8 mouse cellular contexts compared by ENCODE assay signal in genomic region chr12:100198967-100199660, GRCm38 (mm10). TPM values are rescaled to one million over a fixed set of nuclear protein-coding genes. Genes with fewer than 3 reads are reported as not detected.
DNase-seq lines count a peak whose midpoint lies in the region; ATAC-seq and TF ChIP-seq lines count a peak whose summit lies in the region.

Gene Calm1, plus strand, starts transcription at chr12:100199435.

- no peaks in the 10 kb centered on the region for H3K27me3 ChIP-seq in cerebellum, adult 2 months (ENCODE audit: control insufficient read depth, insufficient read depth, low read length)
- no peaks in the 10 kb centered on the region for H3K27me3 ChIP-seq in forebrain, postnatal 0 days (ENCODE audit: insufficient read depth, low read length)
- no peaks in the 10 kb centered on the region for H3K27me3 ChIP-seq in lung, embryonic 15.5 days

- peaks cover 11% of the 10 kb centered on the region; the same call in 1 of the 2 replicates for H3K4me1 ChIP-seq in cerebellum, adult 2 months (ENCODE audit: control insufficient read depth, insufficient read depth, low read length)
- H3K4me1 ChIP-seq in forebrain, postnatal 0 days (ENCODE audit: insufficient read depth) = peaks cover 14% of the 10 kb centered on the region
- peaks cover 23% of the 10 kb centered on the region for H3K4me1 ChIP-seq in lung, embryonic 15.5 days
- peaks cover 11% of the 10 kb centered on the region for H3K4me1 ChIP-seq in olfactory bulb, adult 2 months (ENCODE audit: control insufficient read depth, insufficient read depth, low read length)

- WGBS in cerebellum, adult 2 months = under 1% methylated on average over 58 of the region's 58 CpGs
- 2% methylated on average over 58 of the region's 58 CpGs for WGBS in forebrain, postnatal 0 days
- WGBS in lung, embryonic 15.5 days = under 1% methylated on average over 58 of the region's 58 CpGs
- WGBS in olfactory bulb, adult 2 months = under 1% methylated on average over 58 of the region's 58 CpGs

- H3K9me3 ChIP-seq in forebrain, postnatal 0 days (ENCODE audit: low read length) = no peaks in the 10 kb centered on the region
- no peaks in the 10 kb centered on the region for H3K9me3 ChIP-seq in lung, embryonic 15.5 days

- peak within 1 kb of the TSS; percentile 94 for H3K4me2 ChIP-seq in forebrain, postnatal 0 days (ENCODE audit: low read depth)
- peak within 1 kb of the TSS; percentile 93 for H3K4me2 ChIP-seq in lung, embryonic 15.5 days

- DNase-seq in MEL-GATA-1-ER (ENCODE audit: extremely low read depth, low read depth) = peak; percentile 79
- peak; percentile 96 to 97 for DNase-seq in cerebellum, adult 2 months
- peak; percentile 97 for DNase-seq in forebrain, postnatal 0 days
- peak; percentile 97 for DNase-seq in heart, postnatal 36 days
- peak; percentile 91 to 96 for DNase-seq in layer of hippocampus, adult 2 months (ENCODE audit: low spot score in 2 of 2)
- DNase-seq in thymus, adult 18-20 months = peak; percentile 85 to 87

- H3K36me3 ChIP-seq in forebrain, postnatal 0 days (ENCODE audit: insufficient read depth) = peaks cover 15% of the 10 kb centered on the region
- H3K36me3 ChIP-seq in lung, embryonic 15.5 days = peaks cover 18% of the 10 kb centered on the region

- peak within 1 kb of the TSS; percentile 72 for H3K4me3 ChIP-seq in cerebellum, adult 2 months (replicated peaks; ENCODE audit: insufficient read depth, low read depth, low read length)
- peak within 1 kb of the TSS; percentile 97 for H3K4me3 ChIP-seq in forebrain, postnatal 0 days (ENCODE audit: low read depth, low read length)
- peak within 1 kb of the TSS; percentile 79 for H3K4me3 ChIP-seq in layer of hippocampus, adult 2 months
- peak within 1 kb of the TSS; percentile 98 for H3K4me3 ChIP-seq in lung, embryonic 15.5 days
- H3K4me3 ChIP-seq in olfactory bulb, adult 2 months (ENCODE audit: insufficient read depth, low read depth, low read length) = peak within 1 kb of the TSS; percentile 94

- H3K27ac ChIP-seq in cerebellum, adult 2 months (ENCODE audit: insufficient read depth, low read length) = peak within 1 kb of the TSS; percentile 88
- H3K27ac ChIP-seq in forebrain, postnatal 0 days (ENCODE audit: low read depth, low read length) = peak within 1 kb of the TSS; percentile 94
- H3K27ac ChIP-seq in layer of hippocampus, adult 2 months = peak within 1 kb of the TSS; percentile 100
- peak within 1 kb of the TSS; percentile 87 for H3K27ac ChIP-seq in lung, embryonic 15.5 days
- peak within 1 kb of the TSS; percentile 95 for H3K27ac ChIP-seq in olfactory bulb, adult 2 months (ENCODE audit: insufficient read depth, low read depth, low read length)

- peak; percentile 83 for ATAC-seq in forebrain, postnatal 0 days
- ATAC-seq in lung, embryonic 15.5 days (ENCODE audit: borderline replicate concordance, extremely low read depth, low FRiP score, low TSS enrichment) = peak; percentile 87

- intact Hi-C loops in heart, postnatal 36 days (cut with DNase I) = loop anchor here (1.0 to 5.0 kb wide), 2 partner anchors 12 to 42 kb away; partner anchors contain the start of gene Nrde2

- TF ChIP-seq POLR2A in cerebellum, adult 2 months (IDR thresholded peaks at IDR 0.05; ENCODE audit: borderline replicate concordance, insufficient read depth, low read length) = peak; percentile 100
- TF ChIP-seq POLR2A in olfactory bulb, adult 2 months (IDR thresholded peaks at IDR 0.05; ENCODE audit: insufficient read depth, low read depth, low read length) = peak; percentile 100

- peak within 1 kb of the TSS; percentile 96 for H3K9ac ChIP-seq in forebrain, postnatal 0 days
- H3K9ac ChIP-seq in lung, embryonic 15.5 days = peak within 1 kb of the TSS; percentile 95

- no peak; the same call in 1 of the 2 replicates for TF ChIP-seq CTCF in cerebellum, adult 2 months (IDR thresholded peaks at IDR 0.05; ENCODE audit: borderline replicate concordance, insufficient read depth, low read depth, low read length)
- TF ChIP-seq CTCF in forebrain, postnatal 0 days (IDR thresholded peaks at IDR 0.05; ENCODE audit: low read depth) = peak; percentile 42
- peak; percentile 36; the same call in 1 of the 2 replicates for TF ChIP-seq CTCF in layer of hippocampus, adult 2 months (conservative IDR thresholded peaks at IDR 0.05)
- TF ChIP-seq CTCF in olfactory bulb, adult 2 months (IDR thresholded peaks at IDR 0.05; ENCODE audit: insufficient read depth, low read depth, low read length) = no peak

RNA-seq across cellular contexts. Expression of gene Calm1, which starts in this region (rescaled TPM):
- 991 and 1,020 TPM in 2 replicates for polyA plus RNA-seq in cerebellum, adult 2 months (2012; rRNA removed)
- 1,041 and 1,060 TPM in 2 replicates for total RNA-seq in forebrain, postnatal 0 days (2014; rRNA removed)
- 4,009 and 4,204 TPM in 2 replicates for polyA plus RNA-seq in forebrain, postnatal 0 days (2015; fragmentation: Nextera tagmentation; extraction: Ambion mirVana)
- 100 to 1,000 TPM; 223 to 265 TPM for total RNA-seq in heart, postnatal 36 days (2021)
- total RNA-seq in layer of hippocampus, adult 2 months (2021) = 1,000 to 10,000 TPM; 2,009 to 2,049 TPM
- 1,739 and 1,769 TPM in 2 replicates for polyA plus RNA-seq in lung, embryonic 15.5 days (2015; fragmentation: Nextera tagmentation; extraction: Ambion mirVana)
- polyA plus RNA-seq in olfactory bulb, adult 2 months (2012; ENCODE audit: insufficient read depth, insufficient read length, low replicate concordance, missing spikeins) = 446 and 787 TPM in 2 replicates

Comparison
In these comparisons a context has a peak if more than half of its experiments do, and no peak if none do; other contexts are left out.
1. Peak in every context shown above with its lines: DNase-seq, ATAC-seq, H3K4me3 ChIP-seq and H3K27ac ChIP-seq.
2. CTCF ChIP-seq: peak in forebrain, postnatal 0 days (single experiment) and layer of hippocampus, adult 2 months (single experiment); none in cerebellum, adult 2 months (single experiment) and olfactory bulb, adult 2 months (single experiment).